Mouse (Mus musculus): ENCODE data around the gene Olfr1263. TPM values are rescaled to one million over a fixed set of nuclear protein-coding genes. Genes with fewer than 3 reads are reported as not detected.

Olfr1263 gene
- polyA plus RNA-seq, 1 experiment from 2014 or later: not detected

Other genes with a start within 250 kb of the Olfr1263 start
- gene Olfr1254, start 218.5 kb upstream of the Olfr1263 start, polyA plus RNA-seq (2014; fragmentation: Nextera tagmentation; extraction: Ambion mirVana): not detected in 2 replicates
- not detected in 2 replicates for gene Olfr1255, start 200.1 kb upstream of the Olfr1263 start, polyA plus RNA-seq (2014; fragmentation: Nextera tagmentation; extraction: Ambion mirVana)
- gene Olfr1256, start 170.6 kb upstream of the Olfr1263 start, polyA plus RNA-seq (2014; fragmentation: Nextera tagmentation; extraction: Ambion mirVana): 0.08 TPM in 1 of 2 replicates, not detected in the other
- gene Olfr48, start 163.9 kb upstream of the Olfr1263 start, polyA plus RNA-seq (2014; fragmentation: Nextera tagmentation; extraction: Ambion mirVana): not detected in 2 replicates
- gene Olfr1257, start 133.7 kb upstream of the Olfr1263 start, polyA plus RNA-seq (2014; fragmentation: Nextera tagmentation; extraction: Ambion mirVana): not detected in 2 replicates
- not detected in 2 replicates for gene Olfr1258, start 84.8 kb upstream of the Olfr1263 start, polyA plus RNA-seq (2014; fragmentation: Nextera tagmentation; extraction: Ambion mirVana)
- gene Olfr1259, start 63.5 kb upstream of the Olfr1263 start, polyA plus RNA-seq (2014; fragmentation: Nextera tagmentation; extraction: Ambion mirVana): not detected in 2 replicates
- gene Olfr1260, start 37.8 kb upstream of the Olfr1263 start, polyA plus RNA-seq (2014; fragmentation: Nextera tagmentation; extraction: Ambion mirVana): not detected in 2 replicates
- not detected in 2 replicates for gene Olfr1261, start 20.9 kb upstream of the Olfr1263 start, polyA plus RNA-seq (2014; fragmentation: Nextera tagmentation; extraction: Ambion mirVana)
- not detected in 2 replicates for gene Olfr1262, start 12.0 kb upstream of the Olfr1263 start, polyA plus RNA-seq (2014; fragmentation: Nextera tagmentation; extraction: Ambion mirVana)
- not detected in 2 replicates for gene Olfr1264, start 13.4 kb downstream of the Olfr1263 start, polyA plus RNA-seq (2014; fragmentation: Nextera tagmentation; extraction: Ambion mirVana)
- not detected in 2 replicates for gene Olfr1265, start 23.2 kb downstream of the Olfr1263 start, polyA plus RNA-seq (2014; fragmentation: Nextera tagmentation; extraction: Ambion mirVana)
- not detected in 2 replicates for gene Olfr140, start 51.5 kb downstream of the Olfr1263 start, polyA plus RNA-seq (2014; fragmentation: Nextera tagmentation; extraction: Ambion mirVana)
- gene Olfr1269, start 109.3 kb downstream of the Olfr1263 start, polyA plus RNA-seq (2014; fragmentation: Nextera tagmentation; extraction: Ambion mirVana): not detected in 2 replicates
- gene Olfr32, start 130.2 kb downstream of the Olfr1263 start, polyA plus RNA-seq (2014; fragmentation: Nextera tagmentation; extraction: Ambion mirVana): 0.09 TPM in 1 of 2 replicates, not detected in the other
- gene Olfr1270, start 141.0 kb downstream of the Olfr1263 start, polyA plus RNA-seq (2014; fragmentation: Nextera tagmentation; extraction: Ambion mirVana): not detected in 2 replicates
- gene Olfr1506, start 212.4 kb downstream of the Olfr1263 start, polyA plus RNA-seq (2014; fragmentation: Nextera tagmentation; extraction: Ambion mirVana): not detected in 2 replicates
- gene Olfr142, start 245.5 kb downstream of the Olfr1263 start, polyA plus RNA-seq (2014; fragmentation: Nextera tagmentation; extraction: Ambion mirVana): not detected in 2 replicates

Measured in midbrain, embryonic 14.5 days (tissue).